Mouse (Mus musculus): ENCODE measurements around the gene Luc7l2.
A peak's percentile ranks its signal among the peaks of the same experiment; 100 is the strongest.

GRCm38 (mm10) chr6:38649545-38649944 lies 98.4 kb downstream of the Luc7l2 start:
- TF ChIP-seq CTCF (IDR thresholded peaks at IDR 0.05; ENCODE audit: low read depth) (peak; percentile 54), EP300 (IDR thresholded peaks at IDR 0.05; ENCODE audit: low read depth) (no peak)

Measured in liver, embryonic 14.5 days (tissue).